ENCODE assay signal across 8 mouse cellular contexts in genomic region chr15:84218783-84219271, GRCm38 (mm10). TPM values are rescaled to one million over a fixed set of nuclear protein-coding genes. Genes with fewer than 3 reads are reported as not detected.
A peak's percentile ranks its signal among the peaks of the same experiment; 100 is the strongest.
DNase-seq lines count a peak whose midpoint lies in the region; ATAC-seq and TF ChIP-seq lines count a peak whose summit lies in the region.

No protein-coding gene starts in this region.

- no peaks in the 10 kb centered on the region for H3K27me3 ChIP-seq in liver, adult 2 months (ENCODE audit: control insufficient read depth, insufficient read depth, low read length)
- 0 out of 2 replicates have a peak, but pooled peaks cover 2% of the 10 kb centered on the region for H3K27me3 ChIP-seq in embryonic facial prominence, embryonic 15.5 days
- no peaks in the 10 kb centered on the region for H3K27me3 ChIP-seq in intestine, embryonic 15.5 days (replicated peaks)
- no peaks in the 10 kb centered on the region for H3K27me3 ChIP-seq in neural tube, embryonic 11.5 days (ENCODE audit: control insufficient read depth, insufficient read depth, low read length)
- H3K27me3 ChIP-seq in cerebellum, adult 2 months (ENCODE audit: control insufficient read depth, insufficient read depth, low read length): no peaks in the 10 kb centered on the region

- 55% methylated on average over 9 of the region's 9 CpGs for WGBS in liver, adult 2 months
- WGBS in embryonic facial prominence, embryonic 15.5 days: 12% methylated on average over 9 of the region's 9 CpGs
- 20% methylated on average over 9 of the region's 9 CpGs for WGBS in intestine, embryonic 15.5 days
- WGBS in neural tube, embryonic 11.5 days: 25% methylated on average over 9 of the region's 9 CpGs
- WGBS in cerebellum, adult 2 months: 61% methylated on average over 9 of the region's 9 CpGs

- TF ChIP-seq POLR2A in liver, adult 2 months (IDR thresholded peaks at IDR 0.05; ENCODE audit: extremely low read depth, insufficient read depth, low read length): no peak
- no peak for TF ChIP-seq POLR2A in cerebellum, adult 2 months (IDR thresholded peaks at IDR 0.05; ENCODE audit: borderline replicate concordance, insufficient read depth, low read length)

- H3K36me3 ChIP-seq in liver, adult 2 months (ENCODE audit: control insufficient read depth, insufficient read depth, low read length): peaks cover 4% of the 10 kb centered on the region; the same call in 1 of the 2 replicates
- peaks cover 12% of the 10 kb centered on the region; the same call in 1 of the 2 replicates for H3K36me3 ChIP-seq in embryonic facial prominence, embryonic 15.5 days
- 0 out of 2 replicates have a peak, but pooled peaks cover 12% of the 10 kb centered on the region for H3K36me3 ChIP-seq in intestine, embryonic 15.5 days
- no peaks in the 10 kb centered on the region; the same call in 1 of the 2 replicates for H3K36me3 ChIP-seq in neural tube, embryonic 11.5 days (ENCODE audit: control insufficient read depth, insufficient read depth, low read length)

- no peak for ATAC-seq in embryonic facial prominence, embryonic 15.5 days (ENCODE audit: insufficient number of reproducible peaks, low FRiP score, low TSS enrichment, low read depth)
- ATAC-seq in intestine, embryonic 15.5 days: no peak
- no peak for ATAC-seq in neural tube, embryonic 11.5 days (ENCODE audit: insufficient read depth, low FRiP score, low TSS enrichment)

- H3K79me2 ChIP-seq in liver, adult 2 months (ENCODE audit: control insufficient read depth, insufficient read depth, low read length): no peaks in the 10 kb centered on the region

- 0 out of 2 replicates have a peak overlapping the region, but pooled peaks have one; percentile 23 for H3K27ac ChIP-seq in liver, adult 2 months (replicated peaks; ENCODE audit: insufficient read depth, low read depth, low read length)
- peak overlapping the region; percentile 22; the same call in 1 of the 2 replicates for H3K27ac ChIP-seq in embryonic facial prominence, embryonic 15.5 days (replicated peaks)
- peak overlapping the region; percentile 14; the same call in 1 of the 2 replicates for H3K27ac ChIP-seq in intestine, embryonic 15.5 days
- peak overlapping the region; percentile 77 for H3K27ac ChIP-seq in neural tube, embryonic 11.5 days (ENCODE audit: low read depth, low read length)
- H3K27ac ChIP-seq in cerebellum, adult 2 months (ENCODE audit: insufficient read depth, low read length): no peak overlapping the region

- H3K4me1 ChIP-seq in liver, adult 2 months (ENCODE audit: control insufficient read depth, insufficient read depth, low read length): peaks cover 12% of the 10 kb centered on the region
- peaks cover 39% of the 10 kb centered on the region for H3K4me1 ChIP-seq in embryonic facial prominence, embryonic 15.5 days
- H3K4me1 ChIP-seq in intestine, embryonic 15.5 days (replicated peaks): peaks cover 14% of the 10 kb centered on the region; the same call in 1 of the 2 replicates
- H3K4me1 ChIP-seq in neural tube, embryonic 11.5 days (ENCODE audit: control insufficient read depth, insufficient read depth, low read length): peaks cover 16% of the 10 kb centered on the region
- peaks cover 5% of the 10 kb centered on the region; the same call in 1 of the 2 replicates for H3K4me1 ChIP-seq in cerebellum, adult 2 months (ENCODE audit: control insufficient read depth, insufficient read depth, low read length)

- intact Hi-C loops in left cerebral cortex, postnatal 36 days (cut with DNase I): no loop called here

- no peak overlapping the region for H3K4me3 ChIP-seq in liver, adult 2 months (ENCODE audit: insufficient read depth, low read depth, low read length)
- H3K4me3 ChIP-seq in embryonic facial prominence, embryonic 15.5 days (replicated peaks): no peak overlapping the region
- H3K4me3 ChIP-seq in intestine, embryonic 15.5 days (replicated peaks): no peak overlapping the region
- H3K4me3 ChIP-seq in neural tube, embryonic 11.5 days (ENCODE audit: low read depth, low read length): no peak overlapping the region
- no peak overlapping the region for H3K4me3 ChIP-seq in cerebellum, adult 2 months (replicated peaks; ENCODE audit: insufficient read depth, low read depth, low read length)

- DNase-seq in liver, adult 2 months (ENCODE audit: extremely low read depth, low read depth, low spot score): no peak
- DNase-seq in liver: no peak
- peak; percentile 46 for DNase-seq in neural tube, embryonic 11.5 days (ENCODE audit: low spot score)
- no peak for DNase-seq in adipocyte (ENCODE audit: low spot score)
- DNase-seq in left cerebral cortex, postnatal 36 days (ENCODE audit: low spot score in 2 of 2): no peak
- DNase-seq in cerebellum, adult 2 months: no peak

- H3K9me3 ChIP-seq in embryonic facial prominence, embryonic 15.5 days (replicated peaks): no peaks in the 10 kb centered on the region
- no peaks in the 10 kb centered on the region for H3K9me3 ChIP-seq in intestine, embryonic 15.5 days
- no peaks in the 10 kb centered on the region for H3K9me3 ChIP-seq in neural tube, embryonic 11.5 days (ENCODE audit: control insufficient read depth, low read length)

- no peak overlapping the region for H3K9ac ChIP-seq in liver, adult 2 months (ENCODE audit: low read depth, low read length)
- no peak overlapping the region for H3K9ac ChIP-seq in embryonic facial prominence, embryonic 15.5 days
- no peak overlapping the region for H3K9ac ChIP-seq in intestine, embryonic 15.5 days
- H3K9ac ChIP-seq in neural tube, embryonic 11.5 days (ENCODE audit: low read length): no peak overlapping the region

- no peak for TF ChIP-seq CTCF in liver, adult 2 months (IDR thresholded peaks at IDR 0.05; ENCODE audit: low read depth, low read length)
- no peak for TF ChIP-seq CTCF in cerebellum, adult 2 months (IDR thresholded peaks at IDR 0.05; ENCODE audit: borderline replicate concordance, insufficient read depth, low read depth, low read length)

- 0 out of 2 replicates have a peak overlapping the region, but pooled peaks have one; percentile 8 for H3K4me2 ChIP-seq in embryonic facial prominence, embryonic 15.5 days (replicated peaks)
- H3K4me2 ChIP-seq in intestine, embryonic 15.5 days (replicated peaks): peak overlapping the region; percentile 12; the same call in 1 of the 2 replicates
- no peak overlapping the region for H3K4me2 ChIP-seq in neural tube, embryonic 11.5 days (ENCODE audit: low read depth)

RNA-seq across cellular contexts. Expression of gene Parvb, which starts 13.0 kb away (rescaled TPM):
- 0.55 and 0.94 TPM in 2 replicates for total RNA-seq in liver, adult 2 months (2014; rRNA removed)
- 1.4 and 2.0 TPM in 2 replicates for polyA plus RNA-seq in liver, adult 2 months (2012; rRNA removed)
- polyA plus RNA-seq in embryonic facial prominence, embryonic 15.5 days (2015; fragmentation: Nextera tagmentation; extraction: Ambion mirVana): 4.5 and 4.8 TPM in 2 replicates
- 3.2 and 3.9 TPM in 2 replicates for polyA plus RNA-seq in intestine, embryonic 15.5 days (2015; fragmentation: Nextera tagmentation; extraction: Ambion mirVana)
- 10.4 and 12.1 TPM in 2 replicates for polyA plus RNA-seq in neural tube, embryonic 11.5 days (2014; fragmentation: Nextera tagmentation; extraction: Ambion mirVana)
- 10 to 100 TPM; 21.4 to 26.7 TPM for total RNA-seq in left cerebral cortex, postnatal 36 days (2021)
- 16.4 and 18.1 TPM in 2 replicates for polyA plus RNA-seq in cerebellum, adult 2 months (2012; rRNA removed)

RNA-seq across cellular contexts. Expression of gene Samm50, which starts 26.8 kb away (rescaled TPM):
- 46.4 and 58.3 TPM in 2 replicates for total RNA-seq in liver, adult 2 months (2014; rRNA removed)
- 8.8 and 11.5 TPM in 2 replicates for polyA plus RNA-seq in liver, adult 2 months (2012; rRNA removed)
- polyA plus RNA-seq in embryonic facial prominence, embryonic 15.5 days (2015; fragmentation: Nextera tagmentation; extraction: Ambion mirVana): 89.8 and 96.4 TPM in 2 replicates
- 148 and 151 TPM in 2 replicates for polyA plus RNA-seq in intestine, embryonic 15.5 days (2015; fragmentation: Nextera tagmentation; extraction: Ambion mirVana)
- polyA plus RNA-seq in neural tube, embryonic 11.5 days (2014; fragmentation: Nextera tagmentation; extraction: Ambion mirVana): 77.0 and 84.9 TPM in 2 replicates
- 100 to 1,000 TPM in 1 of 2 experiments, 10 to 100 TPM in 1; 95.0 to 106 TPM for total RNA-seq in left cerebral cortex, postnatal 36 days (2021)
- polyA plus RNA-seq in cerebellum, adult 2 months (2012; rRNA removed): 56.4 and 57.1 TPM in 2 replicates

RNA-seq across cellular contexts. Expression of gene Pnpla3, which starts 51.2 kb away (rescaled TPM):
- 1.2 and 2.6 TPM in 2 replicates for total RNA-seq in liver, adult 2 months (2014; rRNA removed)
- polyA plus RNA-seq in liver, adult 2 months (2012; rRNA removed): 4.7 and 10.6 TPM in 2 replicates
- 3.0 and 3.9 TPM in 2 replicates for polyA plus RNA-seq in embryonic facial prominence, embryonic 15.5 days (2015; fragmentation: Nextera tagmentation; extraction: Ambion mirVana)
- polyA plus RNA-seq in intestine, embryonic 15.5 days (2015; fragmentation: Nextera tagmentation; extraction: Ambion mirVana): 0.46 and 1.2 TPM in 2 replicates
- polyA plus RNA-seq in neural tube, embryonic 11.5 days (2014; fragmentation: Nextera tagmentation; extraction: Ambion mirVana): 0.29 and 0.97 TPM in 2 replicates
- total RNA-seq in left cerebral cortex, postnatal 36 days (2021): 10 to 100 TPM; 10.7 to 11.3 TPM
- polyA plus RNA-seq in cerebellum, adult 2 months (2012; rRNA removed): 39.9 and 47.9 TPM in 2 replicates
